Mouse (Mus musculus): ENCODE results near the gene Olfr373. TPM values are rescaled to one million over a fixed set of nuclear protein-coding genes. Genes with fewer than 3 reads are reported as not detected.
"Not testable (repeated sequence)": the region's sequence is repeated elsewhere in the genome, so short reads cannot be mapped to it uniquely, and the experiment has no call there.

Olfr373 gene
- polyA plus RNA-seq (2014; fragmentation: Nextera tagmentation; extraction: Ambion mirVana) = not detected in 2 replicates

GRCm38 (mm10) chr8:72082877-72083276, at the start of gene Olfr373:
TSS of gene Olfr373 (plus strand) at chr8:72083177.
- not testable (repeated sequence) for ATAC-seq (ENCODE audit: low FRiP score); H3K4me3 ChIP-seq (ENCODE audit: low read depth, low read length); H3K4me1 ChIP-seq (ENCODE audit: control insufficient read depth, insufficient read depth, low read length)

DNA sequence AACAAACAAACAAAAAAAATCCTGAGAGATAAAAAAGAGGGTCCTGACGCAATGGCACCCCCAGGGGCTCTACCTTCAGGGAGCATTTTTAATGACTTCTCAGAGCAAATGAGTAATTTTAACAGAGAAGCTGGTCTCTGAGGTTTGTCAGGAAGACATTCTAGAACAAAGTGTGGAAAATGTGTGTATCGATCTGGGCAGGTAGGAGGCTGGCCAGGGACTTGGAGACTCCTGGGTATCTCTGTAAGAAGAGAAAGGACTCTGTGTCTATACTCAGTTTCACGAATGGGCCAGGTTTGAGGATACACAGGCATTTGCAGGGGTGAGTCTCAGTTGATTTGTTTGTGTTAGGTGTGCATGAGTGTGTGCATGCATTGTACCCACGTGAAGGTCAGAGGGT, 42.1 kb upstream of the Olfr373 start, which contains the start of gene Olfr372:
Olfr372 (plus strand) TSS at position 301 of the 400 bp plus-strand sequence.
- not testable (repeated sequence) for ATAC-seq (ENCODE audit: low FRiP score); H3K4me3 ChIP-seq (ENCODE audit: low read depth, low read length); DNase-seq (ENCODE audit: low spot score, missing footprints); H3K9ac ChIP-seq (ENCODE audit: low read length); H3K27me3 ChIP-seq (ENCODE audit: control insufficient read depth, insufficient read depth, low read length); H3K4me2 ChIP-seq; H3K27ac ChIP-seq (ENCODE audit: low read depth, low read length); H3K4me1 ChIP-seq (ENCODE audit: control insufficient read depth, insufficient read depth, low read length); H3K9me3 ChIP-seq (ENCODE audit: control insufficient read depth, low read length); H3K36me3 ChIP-seq (ENCODE audit: control insufficient read depth, insufficient read depth, low read length)
- WGBS = 83% methylated on average over 4 of the region's 4 CpGs

More at GRCm38 (mm10) chr8:72082877-72083276, at the start of gene Olfr373:
- not testable (repeated sequence) for H3K4me2 ChIP-seq; H3K36me3 ChIP-seq (ENCODE audit: control insufficient read depth, insufficient read depth, low read length); H3K27me3 ChIP-seq (ENCODE audit: control insufficient read depth, insufficient read depth, low read length); H3K9me3 ChIP-seq (ENCODE audit: control insufficient read depth, low read length); DNase-seq (ENCODE audit: low spot score, missing footprints); H3K9ac ChIP-seq (ENCODE audit: low read length); H3K27ac ChIP-seq (ENCODE audit: low read depth, low read length)

GRCm38 (mm10) chr8:72042493-72042892, 40.5 kb upstream of the Olfr373 start:
- Histone ChIP-seq H3K9me3 (ENCODE audit: control insufficient read depth, low read length) (no peaks in the 10 kb centered on the region), H3K36me3 (ENCODE audit: control insufficient read depth, insufficient read depth, low read length) (no peaks in the 10 kb centered on the region), H3K9ac (ENCODE audit: low read length) (no peak overlapping the region), H3K4me1 (ENCODE audit: control insufficient read depth, insufficient read depth, low read length) (no peaks in the 10 kb centered on the region), H3K4me3 (ENCODE audit: low read depth, low read length) (no peak overlapping the region), H3K4me2 (no peak overlapping the region), H3K27me3 (ENCODE audit: control insufficient read depth, insufficient read depth, low read length) (no peaks in the 10 kb centered on the region), H3K27ac (ENCODE audit: low read depth, low read length) (no peak overlapping the region)
- ATAC-seq (ENCODE audit: low FRiP score) (no peak), DNase-seq (ENCODE audit: low spot score, missing footprints) (no peak)
- 85% methylated on average over 1 of the region's 1 CpGs for WGBS

DNA sequence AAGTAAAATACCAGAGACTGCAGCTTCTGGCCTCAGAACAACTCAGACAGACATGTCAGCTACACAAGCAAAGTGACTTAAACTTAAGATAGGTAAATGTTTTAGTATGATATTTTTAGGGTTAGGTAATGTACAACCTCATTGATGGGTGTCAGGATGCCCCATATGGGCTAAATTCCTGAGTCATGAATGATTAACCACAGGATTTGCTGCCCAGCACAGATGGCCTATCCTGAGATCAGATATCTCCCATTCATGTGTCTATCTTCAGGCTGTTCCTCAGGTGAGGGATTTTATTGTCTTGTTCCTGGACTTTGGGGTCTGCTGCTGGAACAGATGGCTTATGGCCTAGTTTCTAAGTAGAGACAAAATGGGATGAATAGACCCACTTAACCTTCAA, 28.3 kb upstream of the Olfr373 start:
- not testable (repeated sequence) for ATAC-seq (ENCODE audit: low FRiP score); H3K4me1 ChIP-seq (ENCODE audit: control insufficient read depth, insufficient read depth, low read length); H3K9me3 ChIP-seq (ENCODE audit: control insufficient read depth, low read length); H3K36me3 ChIP-seq (ENCODE audit: control insufficient read depth, insufficient read depth, low read length); H3K27ac ChIP-seq (ENCODE audit: low read depth, low read length); DNase-seq (ENCODE audit: low spot score, missing footprints); H3K4me2 ChIP-seq; H3K9ac ChIP-seq (ENCODE audit: low read length); H3K27me3 ChIP-seq (ENCODE audit: control insufficient read depth, insufficient read depth, low read length); H3K4me3 ChIP-seq (ENCODE audit: low read depth, low read length)

- H3K9me3 ChIP-seq (ENCODE audit: control insufficient read depth, low read length); H3K27ac ChIP-seq (ENCODE audit: low read depth, low read length); ATAC-seq (ENCODE audit: low FRiP score); H3K4me1 ChIP-seq (ENCODE audit: control insufficient read depth, insufficient read depth, low read length); H3K9ac ChIP-seq (ENCODE audit: low read length); H3K27me3 ChIP-seq (ENCODE audit: control insufficient read depth, insufficient read depth, low read length); DNase-seq (ENCODE audit: low spot score, missing footprints); H3K4me2 ChIP-seq; H3K4me3 ChIP-seq (ENCODE audit: low read depth, low read length); H3K36me3 ChIP-seq (ENCODE audit: control insufficient read depth, insufficient read depth, low read length): not testable (repeated sequence)
- 83% methylated on average over 3 of the region's 4 CpGs for WGBS
These were observed 25.3 kb upstream of the Olfr373 start for GRCm38 (mm10) chr8:72057643-72058042.

- not testable (repeated sequence) for H3K27ac ChIP-seq (ENCODE audit: low read depth, low read length); DNase-seq (ENCODE audit: low spot score, missing footprints); H3K9me3 ChIP-seq (ENCODE audit: control insufficient read depth, low read length); H3K36me3 ChIP-seq (ENCODE audit: control insufficient read depth, insufficient read depth, low read length); H3K4me1 ChIP-seq (ENCODE audit: control insufficient read depth, insufficient read depth, low read length); ATAC-seq (ENCODE audit: low FRiP score); H3K4me2 ChIP-seq; H3K9ac ChIP-seq (ENCODE audit: low read length); H3K4me3 ChIP-seq (ENCODE audit: low read depth, low read length); H3K27me3 ChIP-seq (ENCODE audit: control insufficient read depth, insufficient read depth, low read length)
- 81% methylated on average over 1 of the region's 1 CpGs for WGBS
These were observed 16.1 kb upstream of the Olfr373 start for GRCm38 (mm10) chr8:72066819-72067399.

DNA sequence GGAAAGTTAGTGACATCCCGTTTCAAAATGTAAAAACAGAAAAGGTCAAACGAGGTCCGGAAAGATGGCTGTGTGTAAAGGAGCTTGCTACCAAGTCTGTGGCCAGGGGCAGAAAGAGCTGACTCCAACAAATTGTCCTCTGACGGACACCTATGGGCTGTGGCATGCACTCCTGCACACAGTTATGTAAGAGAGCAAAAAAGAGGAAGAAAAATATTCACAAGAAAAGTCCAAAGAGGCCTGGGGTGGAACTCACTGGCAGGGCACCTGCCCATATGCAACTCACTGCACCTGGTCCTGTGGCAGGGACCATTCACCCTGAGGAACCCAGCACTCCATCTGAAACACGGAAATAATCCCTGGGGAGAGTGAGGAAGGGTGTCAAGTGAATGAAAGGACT, 1.8 kb downstream of the Olfr373 start:
- H3K4me3 ChIP-seq (ENCODE audit: low read depth, low read length) = no peak overlapping the region
- H3K4me1 ChIP-seq (ENCODE audit: control insufficient read depth, insufficient read depth, low read length) = no peaks in the 10 kb centered on the region
- H3K9me3 ChIP-seq (ENCODE audit: control insufficient read depth, low read length) = no peaks in the 10 kb centered on the region
- no peak overlapping the region for H3K9ac ChIP-seq (ENCODE audit: low read length)
- H3K27ac ChIP-seq (ENCODE audit: low read depth, low read length) = no peak overlapping the region
- ATAC-seq (ENCODE audit: low FRiP score) = no peak
- H3K4me2 ChIP-seq = no peak overlapping the region
- H3K27me3 ChIP-seq (ENCODE audit: control insufficient read depth, insufficient read depth, low read length) = no peaks in the 10 kb centered on the region
- DNase-seq (ENCODE audit: low spot score, missing footprints) = no peak
- no peaks in the 10 kb centered on the region for H3K36me3 ChIP-seq (ENCODE audit: control insufficient read depth, insufficient read depth, low read length)
- WGBS = 77% methylated on average over 5 of the region's 5 CpGs

DNA sequence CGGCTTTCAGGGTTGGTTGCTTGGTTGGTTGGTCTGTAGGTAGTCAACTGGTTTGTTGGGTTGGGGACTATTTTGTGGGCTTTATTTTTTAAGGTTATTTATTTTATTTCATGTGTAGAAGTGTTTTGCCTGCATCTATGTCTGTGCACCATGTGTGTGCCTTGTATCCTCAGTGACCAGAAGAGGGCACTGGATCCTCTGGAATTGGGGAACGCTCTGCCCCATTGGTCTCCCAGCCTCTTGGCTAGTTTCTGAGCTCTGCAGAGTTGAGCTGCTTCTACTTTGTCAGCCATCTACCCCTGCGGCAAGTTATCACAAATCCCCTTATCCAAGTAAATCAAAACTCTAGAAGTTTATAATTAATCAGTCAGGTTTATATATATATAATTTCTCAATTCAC, 4.6 kb downstream of the Olfr373 start:
- ATAC-seq (ENCODE audit: low FRiP score); DNase-seq (ENCODE audit: low spot score, missing footprints): not testable (repeated sequence)
- 82% methylated on average over 3 of the region's 3 CpGs for WGBS

DNA sequence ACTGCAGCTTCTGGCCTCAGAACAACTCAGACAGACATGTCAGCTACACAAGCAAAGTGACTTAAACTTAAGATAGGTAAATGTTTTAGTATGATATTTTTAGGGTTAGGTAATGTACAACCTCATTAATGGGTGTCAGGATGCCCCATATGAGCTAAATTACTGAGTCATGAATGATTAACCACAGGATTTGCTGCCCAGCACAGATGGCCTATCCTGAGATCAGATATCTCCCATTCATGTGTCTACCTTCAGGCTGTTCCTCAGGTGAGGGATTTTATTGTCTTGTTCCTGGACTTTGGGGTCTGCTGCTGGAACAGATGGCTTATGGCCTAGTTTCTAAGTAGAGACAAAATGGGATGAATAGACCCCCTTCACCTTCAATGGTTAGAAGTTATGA, 13.7 kb downstream of the Olfr373 start:
- not testable (repeated sequence) for ATAC-seq (ENCODE audit: low FRiP score); H3K27me3 ChIP-seq (ENCODE audit: control insufficient read depth, insufficient read depth, low read length); H3K27ac ChIP-seq (ENCODE audit: low read depth, low read length); H3K4me3 ChIP-seq (ENCODE audit: low read depth, low read length); DNase-seq (ENCODE audit: low spot score, missing footprints); H3K4me1 ChIP-seq (ENCODE audit: control insufficient read depth, insufficient read depth, low read length); H3K9me3 ChIP-seq (ENCODE audit: control insufficient read depth, low read length); H3K4me2 ChIP-seq; H3K9ac ChIP-seq (ENCODE audit: low read length); H3K36me3 ChIP-seq (ENCODE audit: control insufficient read depth, insufficient read depth, low read length)

More for the DNA sequence above, 4.6 kb downstream of the Olfr373 start:
- H3K27ac ChIP-seq (ENCODE audit: low read depth, low read length); H3K36me3 ChIP-seq (ENCODE audit: control insufficient read depth, insufficient read depth, low read length); H3K4me1 ChIP-seq (ENCODE audit: control insufficient read depth, insufficient read depth, low read length); H3K4me2 ChIP-seq; H3K9ac ChIP-seq (ENCODE audit: low read length); H3K27me3 ChIP-seq (ENCODE audit: control insufficient read depth, insufficient read depth, low read length); H3K4me3 ChIP-seq (ENCODE audit: low read depth, low read length); H3K9me3 ChIP-seq (ENCODE audit: control insufficient read depth, low read length): not testable (repeated sequence)

Data from midbrain, embryonic 11.5 days (tissue).